Mouse (Mus musculus) erythroblast, embryonic 14.5 days (primary cell): ENCODE results near the gene Dnajc21.

Experiments
- GATA1 ChIP-seq: IDR thresholded peaks from 2 replicates; pipeline ENCODE4 v1.6.1; 2012; ENCODE audit warnings: low read length, inconsistent platforms, mixed read lengths
- TAL1 ChIP-seq: IDR thresholded peaks from 3 replicates; pipeline ENCODE4 v1.6.1; 2012; ENCODE audit warnings: low read length, inconsistent platforms, mixed read lengths

GRCm38 (mm10) chr15:10421138-10421784 lies 49.1 kb downstream of the Dnajc21 start:
- no peak for TF ChIP-seq GATA1
- no peak for TF ChIP-seq TAL1
